Mouse (Mus musculus): ENCODE results near the gene Gm266.

- TF ChIP-seq CTCF (IDR thresholded peaks at IDR 0.05; ENCODE audit: low read depth, low read length) (no peak), POLR2AphosphoS5 (IDR thresholded peaks at IDR 0.05; ENCODE audit: insufficient replicate concordance, low read depth, low read length) (no peak), GATA2 (IDR thresholded peaks at IDR 0.05; ENCODE audit: borderline replicate concordance, low read depth, low read length) (no peak)
Measured at GRCm38 (mm10) chr12:111513673-111514072, 28.1 kb upstream of the Gm266 start.

Data from G1E (cell line).